Mouse (Mus musculus): ENCODE results near the gene Mrps36. TPM values are rescaled to one million over a fixed set of nuclear protein-coding genes. Genes with fewer than 3 reads are reported as not detected.
"Not testable (repeated sequence)": the region's sequence is repeated elsewhere in the genome, so short reads cannot be mapped to it uniquely, and the experiment has no call there.

Mrps36 gene
- 10 to 100 TPM; 81.4 to 83.7 TPM for total RNA-seq (2021)
- long read RNA-seq, experiment 1, transcript Mrps36-203 (4 exons, 701 nt): major isoform, 52 of 62 reads
- long read RNA-seq, experiment 1, partial matches to known transcripts: 0 of 62 reads
- long read RNA-seq, experiment 1, other reads (novel, unspliced or antisense): 6 of 62 reads
- long read RNA-seq, experiment 2, transcript Mrps36-202 (4 exons, 571 nt): minor isoform, 7 of 48 reads
- long read RNA-seq, experiment 2, transcript Mrps36-203 (4 exons, 701 nt): major isoform, 40 of 48 reads
- long read RNA-seq, experiment 2, partial matches to known transcripts: 0 of 48 reads
- long read RNA-seq, experiment 2, other reads (novel, unspliced or antisense): 0 of 48 reads

GRCm38 (mm10) chr13:100744036-100744744 is at the start of gene Mrps36:
Gene Mrps36, minus strand, starts transcription at chr13:100744659.
- DNase-seq (ENCODE audit: low spot score in 2 of 2): peak; percentile 78 to 91

- DNase-seq (ENCODE audit: low spot score in 2 of 2): no peak
These were observed 44.6 kb upstream of the Mrps36 start for GRCm38 (mm10) chr13:100789083-100789482.

GRCm38 (mm10) chr13:100788057-100788456 is 43.6 kb upstream of the Mrps36 start:
- DNase-seq (ENCODE audit: low spot score in 2 of 2): not testable (repeated sequence)

DNA sequence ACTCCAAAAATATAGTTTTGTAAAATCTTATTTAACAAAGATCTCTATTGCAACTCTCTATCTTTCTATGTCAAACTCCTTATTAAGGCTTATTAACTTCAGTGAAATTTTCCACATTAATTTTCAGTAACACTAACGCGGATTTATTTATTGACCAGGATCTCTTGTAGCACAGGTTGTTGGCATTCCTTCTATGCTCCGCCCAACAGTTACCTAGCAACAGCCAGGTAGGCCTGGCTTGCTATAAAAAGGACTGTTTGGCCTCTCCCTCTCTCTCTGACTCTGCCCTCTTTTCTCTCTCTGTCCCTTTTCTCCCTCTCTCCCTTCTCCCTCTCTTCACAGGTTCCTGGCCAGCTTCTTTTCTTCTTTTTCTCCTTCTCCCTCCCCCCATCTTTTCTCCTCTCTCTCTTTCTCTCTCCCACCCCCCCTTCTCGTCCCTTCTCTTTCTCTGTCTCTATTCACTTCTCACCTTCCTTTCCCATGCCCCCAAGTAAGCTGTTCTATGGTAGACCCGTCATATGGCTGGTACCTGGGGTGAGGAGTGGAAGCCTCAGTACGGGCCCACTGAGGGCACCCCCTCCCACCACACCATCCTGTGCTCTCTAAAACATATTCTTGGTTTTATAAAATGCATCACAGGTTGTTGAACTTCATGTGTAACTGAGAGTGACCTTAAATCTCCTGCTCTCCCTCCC is 43.0 kb upstream of the Mrps36 start:
- DNase-seq (ENCODE audit: low spot score in 2 of 2): no peak

DNA sequence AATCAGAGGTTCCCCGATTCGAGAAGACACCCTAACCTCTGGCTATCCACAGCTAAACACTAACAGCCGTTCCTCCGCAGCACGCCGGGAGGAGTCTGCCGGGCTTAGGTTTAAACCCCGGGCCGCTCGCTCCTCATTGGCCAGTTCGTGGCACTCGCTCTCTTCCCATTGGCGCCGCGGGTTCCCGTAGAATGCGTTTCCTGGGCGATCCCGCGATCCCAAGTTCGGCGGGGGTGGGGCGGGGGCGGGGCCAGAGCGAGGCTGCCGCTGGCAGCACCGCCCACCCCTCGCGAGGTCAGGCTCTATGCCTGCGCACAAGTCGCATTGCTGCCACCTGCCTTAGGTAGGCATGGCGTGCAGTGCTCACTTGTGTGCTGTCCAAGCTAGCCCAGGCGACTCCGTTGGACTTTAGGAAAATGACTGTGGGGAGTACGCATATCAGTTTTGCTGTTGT is 42.0 kb upstream of the Mrps36 start, which contains the start of gene Ccnb1:
TSS of gene Ccnb1 (minus strand) at position 157 of the 454 bp plus-strand sequence.
- DNase-seq (ENCODE audit: low spot score in 2 of 2): peak; percentile 89 to 93

- DNase-seq (ENCODE audit: low spot score in 2 of 2): no peak
These were observed 41.5 kb upstream of the Mrps36 start for GRCm38 (mm10) chr13:100785806-100786413.

- no peak for DNase-seq (ENCODE audit: low spot score in 2 of 2)
These were observed 33.0 kb upstream of the Mrps36 start for GRCm38 (mm10) chr13:100777491-100777890.

GRCm38 (mm10) chr13:100776710-100777109 is 32.3 kb upstream of the Mrps36 start:
- no peak for DNase-seq (ENCODE audit: low spot score in 2 of 2)

- DNase-seq (ENCODE audit: low spot score in 2 of 2): no peak
These were observed 31.6 kb upstream of the Mrps36 start for GRCm38 (mm10) chr13:100776056-100776419.

DNA sequence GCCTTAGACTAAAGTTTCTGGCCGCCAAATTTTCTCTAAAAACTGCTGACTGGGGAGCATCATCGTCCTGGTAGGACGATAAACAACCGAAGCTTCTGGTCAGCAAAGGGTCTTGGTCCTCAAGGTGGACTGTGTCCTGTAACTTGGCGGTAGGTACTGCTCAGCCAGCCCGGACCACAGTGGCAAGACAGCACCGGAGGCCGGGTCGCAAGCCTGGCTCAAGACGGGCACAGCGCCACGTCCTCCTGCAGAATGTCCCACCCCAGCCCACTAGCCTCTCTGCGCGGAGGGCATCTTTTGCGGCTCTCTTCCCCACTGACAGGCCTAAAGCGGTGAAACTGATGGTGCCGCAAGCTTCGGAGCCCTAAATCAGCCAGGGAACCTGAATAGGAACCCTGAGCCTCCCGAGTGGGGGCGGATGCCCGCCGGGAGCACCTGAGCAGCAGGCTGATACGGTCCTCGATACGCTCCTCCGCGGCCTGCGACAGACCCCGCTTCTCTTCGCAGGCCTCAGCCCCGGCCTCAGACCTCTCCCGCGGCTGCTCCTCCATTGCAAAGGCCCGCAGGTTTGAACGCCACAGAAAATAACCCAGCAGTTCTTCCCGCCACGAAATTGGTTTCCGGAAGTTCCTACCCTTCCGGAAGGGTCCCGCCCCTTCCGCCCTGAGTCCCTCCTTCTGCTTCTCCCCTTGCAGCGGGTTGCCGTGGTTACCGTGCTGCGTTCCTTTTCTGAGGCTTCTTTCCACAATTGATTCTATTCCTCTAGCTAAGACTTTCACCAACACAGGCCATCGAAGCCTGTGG is 31.0 kb upstream of the Mrps36 start, which contains the start of gene Cenph:
TSS of gene Cenph (minus strand) at position 648 of the 804 bp plus-strand sequence.
- peak; percentile 65 to 82 for DNase-seq (ENCODE audit: low spot score in 2 of 2)

- no peak for DNase-seq (ENCODE audit: low spot score in 2 of 2)
These were observed 30.2 kb upstream of the Mrps36 start for GRCm38 (mm10) chr13:100774704-100775103.

- no peak for DNase-seq (ENCODE audit: low spot score in 2 of 2)
These were observed 10.9 kb upstream of the Mrps36 start for GRCm38 (mm10) chr13:100755329-100755728.

- no peak for DNase-seq (ENCODE audit: low spot score in 2 of 2)
These were observed 9.7 kb upstream of the Mrps36 start for GRCm38 (mm10) chr13:100754186-100754585.

DNA sequence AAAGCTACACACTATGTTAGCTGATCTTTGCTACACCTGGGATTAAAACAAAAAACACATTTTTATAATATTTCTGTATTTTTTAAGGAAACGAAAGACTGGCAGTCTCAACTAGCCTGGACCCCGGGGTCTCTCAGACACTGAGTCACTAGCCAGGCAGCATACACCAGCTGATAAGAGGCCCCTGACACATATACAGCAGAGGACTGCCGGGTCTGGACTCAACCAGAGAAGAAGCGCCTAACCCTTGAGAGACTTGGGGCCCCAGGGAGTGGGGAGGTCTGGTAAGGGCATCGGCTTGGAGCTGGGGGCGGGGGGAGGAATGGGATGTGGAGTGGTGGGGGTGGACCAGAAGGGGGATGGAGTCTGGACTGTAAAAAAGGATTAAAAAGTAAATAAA is 8.6 kb upstream of the Mrps36 start:
- no peak for DNase-seq (ENCODE audit: low spot score in 2 of 2)

- DNase-seq (ENCODE audit: low spot score in 2 of 2): no peak
These were observed 8.1 kb upstream of the Mrps36 start for GRCm38 (mm10) chr13:100752529-100752928.

DNA sequence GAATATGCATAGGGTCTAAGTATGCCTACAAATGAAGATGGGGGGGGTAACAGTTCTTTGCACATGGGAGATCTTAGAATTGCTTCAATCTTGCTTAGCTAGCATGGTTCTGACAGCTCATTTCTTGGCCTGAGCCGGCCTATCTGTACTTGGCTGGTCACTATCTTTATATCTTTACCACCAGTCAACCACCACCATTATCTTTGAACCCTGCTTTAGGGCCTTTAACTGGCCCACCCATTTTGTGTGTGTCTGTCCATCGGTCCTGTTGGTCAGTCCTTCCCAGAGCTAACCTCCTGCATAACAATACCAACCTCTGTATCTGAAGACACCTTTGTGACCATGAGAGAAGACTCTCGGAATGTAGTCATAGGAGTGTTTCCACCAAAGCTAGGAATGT is 6.9 kb upstream of the Mrps36 start:
- DNase-seq (ENCODE audit: low spot score in 2 of 2): no peak

GRCm38 (mm10) chr13:100750799-100751198 is 6.3 kb upstream of the Mrps36 start:
- DNase-seq (ENCODE audit: low spot score in 2 of 2): no peak

- no peak for DNase-seq (ENCODE audit: low spot score in 2 of 2)
These were observed 4.2 kb upstream of the Mrps36 start for GRCm38 (mm10) chr13:100748638-100749037.

DNA sequence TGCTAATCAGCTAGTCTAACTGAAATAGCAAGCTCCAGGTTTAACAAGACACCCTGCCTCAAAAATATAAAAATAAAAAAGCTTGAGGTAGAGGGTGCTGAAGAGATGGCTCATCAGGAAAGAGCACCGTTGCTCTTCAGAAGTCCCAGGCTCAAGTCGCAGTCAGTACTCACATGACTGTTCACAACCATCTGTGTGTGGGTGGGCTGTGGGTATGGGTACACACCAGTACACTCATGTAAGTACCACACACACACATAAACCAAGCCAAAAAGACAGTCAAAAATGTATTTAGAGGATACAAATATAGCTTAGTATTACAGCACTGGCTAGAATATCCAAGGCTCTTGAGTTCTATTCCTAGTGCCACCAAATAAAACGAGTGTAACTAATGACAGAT is 1.6 kb upstream of the Mrps36 start:
- no peak for DNase-seq (ENCODE audit: low spot score in 2 of 2)

DNA sequence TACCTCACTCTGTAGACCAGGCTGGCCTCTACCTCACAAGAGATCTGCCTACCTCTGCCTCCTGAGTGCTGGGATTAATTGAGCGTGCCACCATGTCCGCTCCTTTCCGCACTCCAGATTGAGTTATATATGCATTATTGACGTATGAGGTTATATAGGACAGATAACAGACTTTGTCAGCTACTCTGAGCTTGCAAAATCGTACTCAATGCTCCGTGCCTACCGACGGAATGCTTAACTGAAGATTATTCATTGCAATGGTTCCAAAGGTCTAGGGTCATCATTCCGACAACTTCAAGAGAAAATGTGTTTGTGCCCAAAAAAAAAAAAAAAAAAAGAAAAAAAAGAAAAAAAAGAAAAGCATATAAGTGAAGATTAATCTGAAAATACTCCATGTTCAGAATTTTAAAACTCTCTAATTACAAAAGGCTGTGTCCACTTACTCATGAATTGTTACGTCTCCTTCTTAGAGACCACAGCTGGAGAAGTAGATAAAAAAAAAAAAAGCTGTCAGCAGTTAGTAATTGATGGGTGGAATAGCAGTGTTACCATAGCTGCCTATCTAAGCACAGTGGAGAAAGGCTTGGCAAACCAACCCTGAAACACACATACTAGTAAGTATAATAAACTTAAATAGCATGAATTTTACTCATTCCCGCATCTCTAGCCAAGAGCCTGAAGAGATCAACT is 968 bp downstream of the Mrps36 start:
- no peak for DNase-seq (ENCODE audit: low spot score in 2 of 2)

All from gastrocnemius, postnatal 4 days (tissue).